Mouse (Mus musculus) frontal cortex, postnatal 10 days (tissue): ENCODE measurements around the gene Parm1.

Source experiments
- DNase-seq, 2 experiments: peaks; one replicate each; pipeline ENCODE4 v3.0.0; 2022; ENCODE audit warnings: low spot score in 2 of 2, mixed read lengths in 1 of 2

The Parm1 gene

GRCm38 (mm10) chr5:91574211-91574610, 56.8 kb downstream of the Parm1 start:
- no peak for DNase-seq

- DNase-seq: no peak
Observed at GRCm38 (mm10) chr5:91578924-91579323, 61.5 kb downstream of the Parm1 start.

GRCm38 (mm10) chr5:91581799-91582198, 64.4 kb downstream of the Parm1 start:
- no peak for DNase-seq

GRCm38 (mm10) chr5:91586206-91586605, 68.8 kb downstream of the Parm1 start:
- DNase-seq: no peak

GRCm38 (mm10) chr5:91594083-91594482, 76.7 kb downstream of the Parm1 start:
- DNase-seq: no peak

- DNase-seq: no peak
Observed at GRCm38 (mm10) chr5:91597216-91597615, 79.8 kb downstream of the Parm1 start.

- DNase-seq: no peak
Observed at GRCm38 (mm10) chr5:91599801-91600200, 82.4 kb downstream of the Parm1 start.

- no peak for DNase-seq
Observed at GRCm38 (mm10) chr5:91603347-91603746, 85.9 kb downstream of the Parm1 start.

GRCm38 (mm10) chr5:91603787-91604439, 86.5 kb downstream of the Parm1 start:
- no peak for DNase-seq

GRCm38 (mm10) chr5:91607234-91607633, 89.8 kb downstream of the Parm1 start:
- no peak for DNase-seq

GRCm38 (mm10) chr5:91607841-91608240, 90.4 kb downstream of the Parm1 start:
- DNase-seq: no peak

- no peak for DNase-seq
Observed at GRCm38 (mm10) chr5:91609041-91609440, 91.6 kb downstream of the Parm1 start.

- no peak for DNase-seq
Observed at GRCm38 (mm10) chr5:91609511-91610300, 92.3 kb downstream of the Parm1 start.

- no peak for DNase-seq
Observed at GRCm38 (mm10) chr5:91610499-91610898, 93.1 kb downstream of the Parm1 start.

- no peak for DNase-seq
Observed at GRCm38 (mm10) chr5:91611589-91611988, 94.2 kb downstream of the Parm1 start.

- no peak for DNase-seq
Observed at GRCm38 (mm10) chr5:91617331-91618233, 100.2 kb downstream of the Parm1 start.

GRCm38 (mm10) chr5:91618661-91619173, 101.3 kb downstream of the Parm1 start:
- no peak for DNase-seq

GRCm38 (mm10) chr5:91621197-91621596, 103.8 kb downstream of the Parm1 start:
- DNase-seq: no peak

GRCm38 (mm10) chr5:91626823-91627222, 109.4 kb downstream of the Parm1 start:
- DNase-seq: no peak

GRCm38 (mm10) chr5:91629472-91629871, 112.1 kb downstream of the Parm1 start:
- no peak for DNase-seq

- DNase-seq: no peak
Observed at GRCm38 (mm10) chr5:91651330-91651729, 133.9 kb downstream of the Parm1 start.
